Mouse (Mus musculus) heart, postnatal 36 days (tissue): ENCODE measurements at regions not wholly inside any gene's neighbourhood (a gene's known extent, or its start where the extent isn't known, plus 50 kb on each side); places are given as distances from the start of the nearest gene placed in this dataset.

Experiments
- DNase-seq, 2 experiments: peaks; one replicate each; pipeline ENCODE4 v3.0.0; 2021 to 2022
- intact Hi-C: fragments of 180-260 bp; cut with DNase I; formaldehyde crosslinking; loops from one replicate; pipeline ENCODE4 v1.15.1; 2025

DNA sequence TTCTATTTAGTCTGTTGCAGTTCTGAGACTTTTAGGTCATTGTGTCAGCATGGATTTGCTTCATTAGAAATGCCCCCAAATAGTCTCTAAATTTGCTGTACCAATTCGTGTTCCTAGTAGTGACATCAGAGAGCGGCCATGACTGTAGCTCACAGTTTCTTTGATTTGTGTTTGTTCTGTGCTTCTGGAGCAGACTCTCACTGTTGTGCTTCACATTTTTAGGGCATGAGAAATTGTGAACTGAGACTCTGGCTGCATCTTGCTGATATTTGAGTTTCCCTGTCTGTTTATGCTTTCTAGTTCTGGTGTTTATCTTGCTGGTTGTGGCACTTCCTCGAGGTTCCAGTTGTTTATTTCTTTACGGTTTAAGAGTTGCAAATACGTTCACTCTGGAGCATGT lies 57.0 kb upstream of the Sox11 start:
- DNase-seq, result no peak
- intact Hi-C loops, result no loop called here
